Mouse (Mus musculus): ENCODE measurements at regions not wholly inside any gene's neighbourhood (a gene's known extent, or its start where the extent isn't known, plus 50 kb on each side); places are given as distances from the start of the nearest gene placed in this dataset.

DNA sequence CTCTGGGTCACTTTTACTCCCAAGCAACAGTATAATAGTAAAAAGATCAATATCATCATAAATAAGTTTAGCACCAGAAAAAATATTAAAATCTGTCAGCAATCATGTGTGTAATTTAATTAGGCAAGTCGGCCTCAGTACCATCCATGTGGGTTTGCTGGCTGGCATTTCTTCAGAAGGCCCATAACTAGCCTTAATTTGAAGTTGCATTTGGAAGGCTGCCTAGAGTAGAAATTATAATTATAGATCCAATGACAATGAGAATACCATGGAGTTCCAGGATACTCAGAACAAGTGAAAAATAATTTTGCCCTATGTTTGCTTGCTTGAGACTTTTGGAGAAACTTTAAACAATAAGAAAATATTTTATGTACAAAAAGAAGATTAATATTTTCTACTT, 521.4 kb downstream of the Kctd12 start:
- H3K27ac ChIP-seq = no peak overlapping the region
- H3K36me3 ChIP-seq (replicated peaks; ENCODE audit: control insufficient read depth, insufficient read depth, low read depth) = no peaks in the 10 kb centered on the region
- DNase-seq (ENCODE audit: low read depth in 3 of 3, low spot score in 3 of 3) = no peak
- no peak overlapping the region for H3K4me2 ChIP-seq (ENCODE audit: low read depth)
- 66% methylated on average over 1 of the region's 1 CpGs for WGBS (ENCODE audit: insufficient replicate concordance)
- TF ChIP-seq CTCF (IDR thresholded peaks at IDR 0.05; ENCODE audit: low read depth) (no peak), EP300 (IDR thresholded peaks at IDR 0.05; ENCODE audit: low read depth) (no peak)
- H3K4me1 ChIP-seq (replicated peaks; ENCODE audit: control insufficient read depth in 2 of 2, insufficient read depth in 2 of 2, low read length in 1 of 2) = no peaks in the 10 kb centered on the region
- no peak for ATAC-seq (ENCODE audit: insufficient read depth)
- H3K4me3 ChIP-seq (ENCODE audit: insufficient read depth in 1 of 2, low read depth in 2 of 2, low read length in 2 of 2) = no peak overlapping the region
- H3K9me3 ChIP-seq (ENCODE audit: control insufficient read depth, low read length) = no peaks in the 10 kb centered on the region
- H3K9ac ChIP-seq (replicated peaks) = no peak overlapping the region
- H3K27me3 ChIP-seq (ENCODE audit: control insufficient read depth, insufficient read depth, low read length) = no peaks in the 10 kb centered on the region

DNA sequence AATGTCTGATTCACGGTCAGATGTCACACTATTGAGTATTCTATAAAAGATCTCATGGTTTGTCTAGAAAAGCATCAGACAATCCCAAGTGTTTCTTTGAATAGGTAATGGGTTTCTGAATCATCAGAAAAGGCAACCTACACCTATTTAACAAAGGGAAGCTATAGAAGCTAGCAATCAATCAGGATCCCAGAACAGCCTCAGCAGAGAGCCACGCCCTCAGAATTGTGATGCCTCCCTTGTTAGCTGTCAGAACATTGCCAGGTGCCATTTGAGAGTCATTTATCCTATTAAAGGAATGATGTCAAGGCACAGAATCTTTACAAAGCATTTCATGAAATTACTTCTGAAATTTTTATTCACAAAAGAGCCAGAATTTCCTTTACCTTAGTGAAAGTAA, 542.7 kb downstream of the Kctd12 start:
- H3K27ac ChIP-seq = no peak overlapping the region
- WGBS (ENCODE audit: insufficient replicate concordance) = 62% methylated on average over 2 of the region's 2 CpGs
- H3K9ac ChIP-seq (replicated peaks) = no peak overlapping the region

DNA sequence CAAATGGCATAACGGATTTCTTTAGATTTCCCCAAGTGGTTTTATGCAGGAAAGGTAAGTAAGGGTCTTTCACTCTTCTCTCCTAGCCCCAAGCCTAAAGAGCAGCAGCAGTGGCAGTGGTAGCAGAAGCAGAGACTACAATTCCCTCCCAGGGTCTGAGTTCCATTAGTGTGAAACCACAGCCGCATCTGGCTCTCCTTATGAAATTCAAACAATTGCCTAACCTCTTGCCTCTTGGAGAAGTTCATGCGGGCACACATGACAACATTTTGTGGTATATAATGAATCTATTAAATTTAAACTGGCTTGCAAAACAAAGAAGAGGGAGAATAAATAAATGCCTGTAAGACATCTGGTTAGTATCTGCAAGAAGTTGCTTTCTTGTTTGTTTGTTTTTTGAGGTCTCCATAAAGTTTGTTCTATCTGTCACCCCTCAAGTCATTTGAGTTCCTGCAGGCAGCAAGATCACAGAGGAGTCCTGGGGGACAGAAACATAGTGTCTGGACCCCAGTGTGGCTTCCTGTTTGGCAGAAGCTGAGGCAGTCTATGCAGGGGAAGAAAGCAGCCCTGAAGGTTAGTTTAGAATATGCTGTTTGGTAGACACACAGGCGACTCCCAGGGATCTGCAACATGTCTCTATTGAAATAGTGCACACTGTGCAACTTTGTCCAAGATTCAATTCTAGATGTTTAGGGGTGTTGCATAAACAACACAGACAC, 578.9 kb downstream of the Kctd12 start:
- ATAC-seq (ENCODE audit: insufficient read depth) = no peak
- H3K4me2 ChIP-seq (ENCODE audit: low read depth) = no peak overlapping the region
- no peak overlapping the region for H3K9ac ChIP-seq (replicated peaks)
- H3K4me1 ChIP-seq (replicated peaks; ENCODE audit: control insufficient read depth in 2 of 2, insufficient read depth in 2 of 2, low read length in 1 of 2) = no peaks in the 10 kb centered on the region
- 27% methylated on average over 4 of the region's 4 CpGs for WGBS (ENCODE audit: insufficient replicate concordance)
- H3K4me3 ChIP-seq (ENCODE audit: insufficient read depth in 1 of 2, low read depth in 2 of 2, low read length in 2 of 2) = no peak overlapping the region
- no peaks in the 10 kb centered on the region for H3K36me3 ChIP-seq (replicated peaks; ENCODE audit: control insufficient read depth, insufficient read depth, low read depth)
- no peak overlapping the region for H3K27ac ChIP-seq
- DNase-seq (ENCODE audit: low read depth in 3 of 3, low spot score in 3 of 3) = no peak
- TF ChIP-seq CTCF (IDR thresholded peaks at IDR 0.05; ENCODE audit: low read depth) (no peak), EP300 (IDR thresholded peaks at IDR 0.05; ENCODE audit: low read depth) (no peak)
- H3K27me3 ChIP-seq (ENCODE audit: control insufficient read depth, insufficient read depth, low read length) = no peaks in the 10 kb centered on the region
- no peaks in the 10 kb centered on the region for H3K9me3 ChIP-seq (ENCODE audit: control insufficient read depth, low read length)

More for the DNA sequence above, 542.7 kb downstream of the Kctd12 start:
- no peak overlapping the region for H3K4me2 ChIP-seq (ENCODE audit: low read depth)
- ATAC-seq (ENCODE audit: insufficient read depth) (no peak), DNase-seq (ENCODE audit: low read depth in 3 of 3, low spot score in 3 of 3) (no peak)
- no peaks in the 10 kb centered on the region for H3K36me3 ChIP-seq (replicated peaks; ENCODE audit: control insufficient read depth, insufficient read depth, low read depth)
- no peak for TF ChIP-seq EP300 (IDR thresholded peaks at IDR 0.05; ENCODE audit: low read depth)
- H3K27me3 ChIP-seq (ENCODE audit: control insufficient read depth, insufficient read depth, low read length) = no peaks in the 10 kb centered on the region
- H3K4me3 ChIP-seq (ENCODE audit: insufficient read depth in 1 of 2, low read depth in 2 of 2, low read length in 2 of 2) = no peak overlapping the region
- H3K9me3 ChIP-seq (ENCODE audit: control insufficient read depth, low read length) = no peaks in the 10 kb centered on the region
- no peaks in the 10 kb centered on the region for H3K4me1 ChIP-seq (replicated peaks; ENCODE audit: control insufficient read depth in 2 of 2, insufficient read depth in 2 of 2, low read length in 1 of 2)

DNA sequence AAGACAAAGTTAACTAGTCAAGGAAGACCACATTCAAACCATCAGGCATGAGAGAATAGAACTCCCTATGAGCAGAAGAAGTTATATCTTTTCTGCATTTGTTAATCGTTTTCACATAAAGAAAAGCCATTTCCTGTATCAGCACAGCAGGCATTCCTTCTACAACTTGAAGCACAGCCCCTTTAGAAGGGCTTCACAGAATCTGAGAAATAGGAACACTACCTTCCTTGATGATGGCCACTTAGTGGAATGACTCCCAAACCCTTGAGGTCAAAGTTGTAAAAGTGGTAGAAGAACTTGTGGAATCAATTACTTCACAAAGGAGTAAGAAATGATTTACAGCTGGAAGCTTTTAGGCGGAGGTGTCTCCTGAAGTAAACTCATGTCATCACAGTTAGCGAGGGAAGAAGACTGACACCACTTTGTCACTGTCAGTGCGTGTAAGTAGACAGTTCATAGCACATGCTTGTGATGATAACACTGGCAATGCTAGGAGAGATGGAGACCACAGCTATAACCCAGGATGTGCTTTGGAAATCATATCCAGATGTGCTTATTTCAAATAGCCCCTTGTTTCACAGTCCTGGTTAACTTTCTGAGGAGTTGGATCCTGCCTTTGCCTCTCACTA, 580.3 kb downstream of the Kctd12 start:
- Histone ChIP-seq H3K9ac (replicated peaks) (no peak overlapping the region), H3K36me3 (replicated peaks; ENCODE audit: control insufficient read depth, insufficient read depth, low read depth) (no peaks in the 10 kb centered on the region), H3K4me2 (ENCODE audit: low read depth) (no peak overlapping the region), H3K27ac (no peak overlapping the region), H3K9me3 (ENCODE audit: control insufficient read depth, low read length) (no peaks in the 10 kb centered on the region), H3K27me3 (ENCODE audit: control insufficient read depth, insufficient read depth, low read length) (no peaks in the 10 kb centered on the region), H3K4me1 (replicated peaks; ENCODE audit: control insufficient read depth in 2 of 2, insufficient read depth in 2 of 2, low read length in 1 of 2) (no peaks in the 10 kb centered on the region), H3K4me3 (ENCODE audit: insufficient read depth in 1 of 2, low read depth in 2 of 2, low read length in 2 of 2) (no peak overlapping the region)
- 57% methylated on average over 4 of the region's 4 CpGs for WGBS (ENCODE audit: insufficient replicate concordance)
- ATAC-seq (ENCODE audit: insufficient read depth) (no peak), DNase-seq (ENCODE audit: low read depth in 3 of 3, low spot score in 3 of 3) (no peak)
- TF ChIP-seq CTCF (IDR thresholded peaks at IDR 0.05; ENCODE audit: low read depth) (no peak), EP300 (IDR thresholded peaks at IDR 0.05; ENCODE audit: low read depth) (no peak)

- Histone ChIP-seq H3K27ac (no peak overlapping the region), H3K36me3 (replicated peaks; ENCODE audit: control insufficient read depth, insufficient read depth, low read depth) (no peaks in the 10 kb centered on the region), H3K9me3 (ENCODE audit: control insufficient read depth, low read length) (no peaks in the 10 kb centered on the region), H3K9ac (replicated peaks) (no peak overlapping the region), H3K4me3 (ENCODE audit: insufficient read depth in 1 of 2, low read depth in 2 of 2, low read length in 2 of 2) (no peak overlapping the region), H3K27me3 (ENCODE audit: control insufficient read depth, insufficient read depth, low read length) (no peaks in the 10 kb centered on the region), H3K4me1 (replicated peaks; ENCODE audit: control insufficient read depth in 2 of 2, insufficient read depth in 2 of 2, low read length in 1 of 2) (no peaks in the 10 kb centered on the region), H3K4me2 (ENCODE audit: low read depth) (no peak overlapping the region)
- DNase-seq (ENCODE audit: low read depth in 3 of 3, low spot score in 3 of 3) (no peak), ATAC-seq (ENCODE audit: insufficient read depth) (no peak)
- TF ChIP-seq EP300 (IDR thresholded peaks at IDR 0.05; ENCODE audit: low read depth) (no peak), CTCF (IDR thresholded peaks at IDR 0.05; ENCODE audit: low read depth) (no peak)
- 54% methylated on average over 7 of the region's 7 CpGs for WGBS (ENCODE audit: insufficient replicate concordance)
Observed at GRCm38 (mm10) chr14:102396036-102396734, 586.3 kb downstream of the Kctd12 start.
